ENCODE assay signal across 7 mouse cellular contexts in the genomic region with DNA sequence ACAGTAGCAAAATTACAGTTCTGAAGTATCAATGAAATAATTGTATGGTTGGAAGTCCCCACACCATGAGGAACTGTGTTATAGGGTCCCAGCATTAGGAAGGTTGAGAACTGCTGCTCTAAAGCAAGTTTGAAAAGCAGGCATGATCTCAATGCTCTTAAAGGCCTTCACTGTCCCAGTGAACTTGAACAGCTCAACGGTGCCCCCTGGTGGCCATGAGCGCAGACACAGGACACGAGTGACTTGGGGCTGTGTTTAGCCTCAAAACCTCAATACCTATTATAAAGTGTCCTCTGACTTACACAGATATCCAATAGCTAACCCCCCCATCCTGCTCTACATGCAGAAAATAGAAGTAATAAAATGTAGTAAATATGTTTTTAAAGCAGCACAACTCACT.
DNase-seq lines count a peak whose midpoint lies in the region; ATAC-seq and TF ChIP-seq lines count a peak whose summit lies in the region.

No protein-coding gene starts in this region.

- H3K4me1 ChIP-seq in embryonic facial prominence, embryonic 10.5 days: no peaks in the 10 kb centered on the region
- H3K4me1 ChIP-seq in kidney, adult 2 months (ENCODE audit: control insufficient read depth, insufficient read depth, low read length): no peaks in the 10 kb centered on the region
- H3K4me1 ChIP-seq in limb, embryonic 12.5 days (replicated peaks): peaks cover 18% of the 10 kb centered on the region
- H3K4me1 ChIP-seq in midbrain, embryonic 16.5 days (ENCODE audit: control insufficient read depth, insufficient read depth, low read length): peaks cover 4% of the 10 kb centered on the region

- peak; percentile 95 for DNase-seq in adrenal gland, postnatal 14 days
- DNase-seq in embryonic facial prominence, embryonic 10.5 days (ENCODE audit: low spot score): peak; percentile 89
- peak; percentile 86 to 96 for DNase-seq in heart, adult 18-20 months
- peak; percentile 84 for DNase-seq in kidney, adult 2 months
- peak; percentile 87 to 94 for DNase-seq in spleen, postnatal 10 days (ENCODE audit: low spot score in 2 of 2)

- ATAC-seq in limb, embryonic 12.5 days (ENCODE audit: insufficient number of reproducible peaks, insufficient read depth, low FRiP score, low TSS enrichment, low read depth): peak; percentile 75
- peak; percentile 95 for ATAC-seq in midbrain, embryonic 16.5 days

- H3K4me2 ChIP-seq in limb, embryonic 12.5 days: no peak overlapping the region
- H3K4me2 ChIP-seq in midbrain, embryonic 16.5 days (ENCODE audit: low read length): no peak overlapping the region

- H3K4me3 ChIP-seq in embryonic facial prominence, embryonic 10.5 days: no peak overlapping the region
- H3K4me3 ChIP-seq in kidney, adult 2 months (ENCODE audit: insufficient read depth, low read depth, low read length): no peak overlapping the region
- H3K4me3 ChIP-seq in limb, embryonic 12.5 days (replicated peaks): no peak overlapping the region
- H3K4me3 ChIP-seq in midbrain, embryonic 16.5 days (ENCODE audit: low read depth, low read length): no peak overlapping the region

- 1% methylated on average over 3 of the region's 3 CpGs for WGBS in embryonic facial prominence, embryonic 10.5 days
- WGBS in kidney, adult 2 months: 0% methylated on average over 3 of the region's 3 CpGs
- 2% methylated on average over 3 of the region's 3 CpGs for WGBS in limb, embryonic 12.5 days
- WGBS in midbrain, embryonic 16.5 days: 0% methylated on average over 3 of the region's 3 CpGs

- TF ChIP-seq CTCF in kidney, adult 2 months (conservative IDR thresholded peaks at IDR 0.05; ENCODE audit: insufficient read depth, insufficient read length, low read depth, low read length): peak; percentile 96

- H3K9ac ChIP-seq in limb, embryonic 12.5 days (replicated peaks): no peak overlapping the region
- no peak overlapping the region for H3K9ac ChIP-seq in midbrain, embryonic 16.5 days (ENCODE audit: low read depth, low read length)

- no peak for TF ChIP-seq POLR2A in kidney, adult 2 months (IDR thresholded peaks at IDR 0.05; ENCODE audit: low read depth, low read length)

- no peaks in the 10 kb centered on the region for H3K9me3 ChIP-seq in embryonic facial prominence, embryonic 10.5 days
- no peaks in the 10 kb centered on the region for H3K9me3 ChIP-seq in limb, embryonic 12.5 days
- H3K9me3 ChIP-seq in midbrain, embryonic 16.5 days (replicated peaks; ENCODE audit: control insufficient read depth, low read length, poor library complexity, severe bottlenecking): no peaks in the 10 kb centered on the region

- no peaks in the 10 kb centered on the region for H3K27me3 ChIP-seq in embryonic facial prominence, embryonic 10.5 days (replicated peaks; ENCODE audit: low read depth, poor library complexity, severe bottlenecking)
- H3K27me3 ChIP-seq in kidney, adult 2 months (replicated peaks; ENCODE audit: control insufficient read depth, insufficient read depth, low read length): no peaks in the 10 kb centered on the region
- H3K27me3 ChIP-seq in limb, embryonic 12.5 days: no peaks in the 10 kb centered on the region
- H3K27me3 ChIP-seq in midbrain, embryonic 16.5 days (ENCODE audit: control insufficient read depth, insufficient read depth, low read depth, low read length): no peaks in the 10 kb centered on the region

- no peaks in the 10 kb centered on the region for H3K36me3 ChIP-seq in embryonic facial prominence, embryonic 10.5 days (replicated peaks)
- H3K36me3 ChIP-seq in kidney, adult 2 months (ENCODE audit: control insufficient read depth, insufficient read depth, low read length): no peaks in the 10 kb centered on the region
- H3K36me3 ChIP-seq in limb, embryonic 12.5 days: no peaks in the 10 kb centered on the region
- H3K36me3 ChIP-seq in midbrain, embryonic 16.5 days (ENCODE audit: control insufficient read depth, insufficient read depth, low read length): no peaks in the 10 kb centered on the region

- no peak overlapping the region for H3K27ac ChIP-seq in embryonic facial prominence, embryonic 10.5 days (replicated peaks)
- H3K27ac ChIP-seq in kidney, adult 2 months (ENCODE audit: insufficient read depth, low read depth, low read length): no peak overlapping the region
- H3K27ac ChIP-seq in limb, embryonic 12.5 days: no peak overlapping the region
- no peak overlapping the region for H3K27ac ChIP-seq in midbrain, embryonic 16.5 days (ENCODE audit: low read length)
